Mouse (Mus musculus) C2C12 (cell line): ENCODE data around the gene Lmna.

Experiments
- CEBPB ChIP-seq: IDR thresholded peaks from one replicate; pipeline ENCODE4 v1.6.1; 2011; ENCODE audit warnings: low read depth, mild to moderate bottlenecking, control low read depth, moderate library complexity
- CTCF ChIP-seq: IDR thresholded peaks from one replicate; pipeline ENCODE4 v1.5.1; 2011; ENCODE audit not compliant: control insufficient read depth, insufficient read depth, insufficient read length
- MAX ChIP-seq: IDR thresholded peaks from one replicate; pipeline ENCODE4 v1.6.1; 2011; ENCODE audit warnings: mild to moderate bottlenecking, control low read depth

GRCm38 (mm10) chr3:88442488-88442887 is 67.3 kb downstream of the Lmna start:
- TF ChIP-seq MAX, result no peak
- TF ChIP-seq CTCF, result no peak
- no peak for TF ChIP-seq CEBPB
